21 mouse cellular contexts compared by ENCODE assay signal in the genomic region with DNA sequence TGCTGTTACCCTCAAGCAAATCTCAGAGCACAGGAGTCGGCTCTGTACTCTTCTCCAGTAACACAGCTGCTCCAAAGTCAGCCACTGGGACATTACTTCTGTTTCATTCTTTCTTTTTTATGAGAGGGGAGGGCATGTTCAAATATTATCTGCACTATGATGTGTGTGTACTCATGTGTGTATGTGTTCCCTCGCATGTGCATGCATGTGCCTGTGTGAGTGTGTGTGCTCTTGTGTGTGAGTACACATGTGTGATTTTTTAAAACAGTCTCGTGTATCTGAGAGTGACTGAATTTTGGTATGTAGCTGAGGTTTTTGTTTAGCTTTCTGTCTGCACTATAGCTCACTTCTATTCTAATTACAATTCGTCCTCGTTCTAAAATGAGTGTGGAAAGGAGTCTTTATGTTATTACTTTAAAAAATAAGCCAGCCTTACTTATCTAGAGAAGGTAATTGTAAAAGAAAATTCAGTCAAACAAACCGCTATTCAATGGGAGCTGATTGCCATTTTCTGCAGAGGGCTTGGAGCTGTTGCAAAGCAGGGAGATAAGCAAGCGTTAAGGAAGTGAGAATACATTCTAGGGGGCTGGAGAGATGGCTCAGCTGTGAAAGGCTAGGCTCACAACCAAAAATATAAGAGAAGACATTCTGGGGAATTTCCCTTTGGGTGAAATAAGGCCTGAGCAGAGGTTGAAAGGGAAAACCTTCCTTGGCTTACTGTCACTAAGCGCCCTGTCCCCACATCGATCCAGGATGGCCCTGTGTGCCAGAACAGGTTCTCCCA. TPM values are rescaled to one million over a fixed set of nuclear protein-coding genes. Genes with fewer than 3 reads are reported as not detected.
"Had no signal": no experiment of that assay in that cellular context is flagged by ENCODE, and none has a peak within 500 bp of the region (broad histone marks: within the 10 kb centered on the region; RNA-seq: fewer than 3 reads in every experiment).

No protein-coding gene starts in this region.

- H3K9ac ChIP-seq: limb, embryonic 15.5 days; liver, embryonic 12.5 days; midbrain, embryonic 15.5 days; neural tube, embryonic 13.5 days; stomach, embryonic 15.5 days had no signal

- H3K27me3 ChIP-seq: limb, embryonic 15.5 days; liver, embryonic 12.5 days; midbrain, embryonic 15.5 days; neural tube, embryonic 13.5 days; stomach, embryonic 15.5 days had no signal

- ATAC-seq: intestine, embryonic 16.5 days; liver, embryonic 12.5 days; midbrain, embryonic 15.5 days had no signal

- H3K36me3 ChIP-seq: limb, embryonic 15.5 days; liver, embryonic 12.5 days; midbrain, embryonic 10.5 days; midbrain, embryonic 15.5 days; neural tube, embryonic 13.5 days; stomach, embryonic 15.5 days had no signal

- H3K4me1 ChIP-seq: limb, embryonic 15.5 days; liver, embryonic 12.5 days; midbrain, embryonic 15.5 days; neural tube, embryonic 13.5 days; stomach, embryonic 15.5 days had no signal

- H3K27ac ChIP-seq: limb, embryonic 15.5 days; liver, embryonic 12.5 days; midbrain, embryonic 10.5 days; midbrain, embryonic 15.5 days; neural tube, embryonic 13.5 days; stomach, embryonic 15.5 days had no signal

- H3K4me2 ChIP-seq: limb, embryonic 15.5 days; liver, embryonic 12.5 days; midbrain, embryonic 15.5 days; neural tube, embryonic 13.5 days; stomach, embryonic 15.5 days had no signal

- H3K9me3 ChIP-seq: limb, embryonic 15.5 days; liver, embryonic 12.5 days; midbrain, embryonic 10.5 days; midbrain, embryonic 15.5 days; neural tube, embryonic 13.5 days; stomach, embryonic 15.5 days had no signal

- H3K4me3 ChIP-seq: limb, embryonic 15.5 days; liver, embryonic 12.5 days; midbrain, embryonic 10.5 days; midbrain, embryonic 15.5 days; neural tube, embryonic 13.5 days; stomach, embryonic 15.5 days had no signal

- DNase-seq: kidney, adult 8-10 months; kidney, postnatal 36 days; layer of hippocampus, adult 9-11 months; layer of hippocampus, postnatal 36 days; lung, postnatal 36 days; retina, postnatal 1 day; right cerebral cortex, postnatal 14 days; thymus, adult 2 months; thymus, postnatal 25 days had no signal

RNA-seq across cellular contexts. Expression of gene Foxi1, which starts 13.5 kb away (rescaled TPM):
- polyA plus RNA-seq: intestine, embryonic 16.5 days; limb, embryonic 11.5 days; limb, embryonic 15.5 days; liver, embryonic 12.5 days; liver, embryonic 16.5 days; midbrain, embryonic 10.5 days; midbrain, embryonic 15.5 days; neural tube, embryonic 13.5 days; spleen, adult 2 months; stomach, embryonic 15.5 days; testis, adult 2 months; urinary bladder, adult 2 months had no signal
